Mouse (Mus musculus): ENCODE data around the gene Rnaseh1. TPM values are rescaled to one million over a fixed set of nuclear protein-coding genes. Genes with fewer than 3 reads are reported as not detected.

The Rnaseh1 gene
- total and polyA plus RNA-seq, 3 experiments, result 4.0 to 14.7 (median 9.5) TPM

GRCm38 (mm10) chr12:28667287-28667686 lies 17.9 kb downstream of the Rnaseh1 start:
- no peak for DNase-seq

DNA sequence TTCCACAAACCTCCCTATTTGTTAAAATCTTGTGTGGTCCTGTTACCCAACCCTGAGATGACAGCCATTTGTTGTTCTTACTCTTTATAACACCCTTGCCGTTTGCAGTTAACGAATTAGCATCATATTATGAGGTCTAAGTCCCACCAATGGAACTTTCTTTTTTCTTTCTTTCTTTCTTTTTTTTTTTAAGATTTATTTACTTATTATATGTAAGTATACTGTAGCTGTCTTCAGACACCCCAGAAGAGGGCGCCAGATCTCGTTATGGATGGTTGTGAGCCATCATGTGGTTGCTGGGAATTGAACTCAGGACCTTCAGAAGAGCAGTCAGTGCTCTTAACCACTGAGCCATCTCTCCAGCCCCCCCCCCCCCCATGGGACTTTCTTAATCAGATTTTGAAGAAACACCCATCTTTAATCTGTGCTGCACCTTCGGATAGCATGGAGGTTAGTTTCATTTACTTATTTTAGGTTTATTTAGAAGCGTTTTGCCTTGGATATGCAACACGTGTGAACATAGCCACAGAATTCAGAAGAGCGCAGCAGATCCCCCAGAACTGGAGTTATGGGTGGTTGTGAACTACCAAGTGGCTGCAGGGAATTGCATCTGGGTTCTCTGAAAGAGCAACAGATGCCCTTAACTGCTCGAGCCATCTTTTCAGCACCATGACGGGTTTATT lies 24.8 kb downstream of the Rnaseh1 start:
- no peak for DNase-seq

- peak; percentile 89 for DNase-seq
These were observed 25.9 kb downstream of the Rnaseh1 start, which contains the start of gene Adi1 for GRCm38 (mm10) chr12:28675121-28675924. Gene Adi1 (plus strand): TSS chr12:28675231.

DNA sequence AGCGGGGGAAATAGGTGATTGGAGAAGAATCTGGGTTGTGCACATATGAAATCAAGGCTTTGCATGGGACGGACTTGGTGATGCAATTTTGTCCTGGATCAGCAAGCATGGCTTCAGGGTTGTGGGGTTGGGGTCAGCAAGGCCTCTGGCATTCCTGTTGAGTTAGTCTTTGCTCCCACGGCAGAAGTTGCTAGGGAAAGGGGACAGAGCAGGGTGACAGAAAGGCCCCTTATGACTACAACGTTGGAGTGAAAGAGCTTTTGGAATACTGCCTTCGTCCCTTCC lies 26.5 kb downstream of the Rnaseh1 start:
- DNase-seq, result no peak

GRCm38 (mm10) chr12:28684674-28685073 lies 35.3 kb downstream of the Rnaseh1 start:
- no peak for DNase-seq

- no peak for DNase-seq
These were observed 36.4 kb downstream of the Rnaseh1 start for GRCm38 (mm10) chr12:28685771-28686170.

DNA sequence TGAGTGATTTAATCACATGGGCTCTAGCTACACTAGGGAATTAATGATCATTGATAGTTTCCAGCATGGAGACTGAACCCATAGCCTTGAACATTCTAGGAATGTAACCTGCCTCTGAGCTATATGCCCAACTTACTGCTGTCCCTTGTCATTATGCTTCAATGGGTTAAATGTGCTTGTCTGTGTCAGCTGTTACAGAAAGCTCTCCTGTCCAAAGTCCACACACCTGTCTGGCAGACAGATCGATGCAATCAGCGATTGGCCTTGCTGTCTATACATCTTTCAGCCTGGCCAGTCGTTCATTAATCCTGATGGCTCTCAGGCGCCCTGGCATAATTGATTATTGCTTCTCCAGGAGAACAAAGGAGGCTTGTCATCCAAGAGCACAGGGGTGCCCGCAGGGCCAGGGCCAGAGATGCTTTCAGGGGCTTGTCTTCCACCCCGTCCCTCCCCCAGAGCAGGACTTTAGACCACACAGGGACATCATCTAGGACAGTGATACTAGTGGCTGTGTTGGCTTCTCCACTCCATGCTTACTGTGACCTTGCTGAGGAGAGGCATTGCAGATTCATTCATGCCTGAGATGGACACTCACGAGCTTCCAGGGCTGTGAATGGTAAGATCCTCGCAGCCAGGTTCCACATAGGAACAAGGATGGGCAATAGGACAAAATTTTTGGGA lies 36.9 kb downstream of the Rnaseh1 start:
- no peak for DNase-seq

- no peak for DNase-seq
These were observed 39.6 kb downstream of the Rnaseh1 start for GRCm38 (mm10) chr12:28688996-28689395.

DNA sequence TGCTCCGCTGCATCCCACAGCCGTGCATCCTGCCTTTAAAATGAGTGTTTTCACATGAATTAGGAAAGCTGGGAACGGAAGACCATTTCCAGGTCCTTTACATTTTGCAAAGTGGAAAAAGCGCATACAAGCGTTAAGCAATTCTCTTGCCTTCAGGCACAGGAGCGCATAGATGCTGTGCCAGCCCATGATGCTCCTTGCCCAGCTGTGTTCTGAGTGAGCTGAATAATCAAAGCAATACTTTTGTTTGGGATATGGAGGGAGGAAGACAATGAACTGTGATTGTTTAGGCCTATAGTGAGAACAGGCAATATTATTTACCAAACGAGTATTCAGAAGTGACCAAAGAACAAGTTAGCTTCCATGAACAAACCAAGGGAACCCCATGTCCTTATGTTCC lies 41.3 kb downstream of the Rnaseh1 start:
- DNase-seq, result no peak

- no peak for DNase-seq
These were observed 44.3 kb downstream of the Rnaseh1 start for GRCm38 (mm10) chr12:28693738-28694137.

GRCm38 (mm10) chr12:28694231-28694630 lies 44.8 kb downstream of the Rnaseh1 start:
- DNase-seq, result peak; percentile 43

GRCm38 (mm10) chr12:28694776-28695175 lies 45.4 kb downstream of the Rnaseh1 start:
- no peak for DNase-seq

DNA sequence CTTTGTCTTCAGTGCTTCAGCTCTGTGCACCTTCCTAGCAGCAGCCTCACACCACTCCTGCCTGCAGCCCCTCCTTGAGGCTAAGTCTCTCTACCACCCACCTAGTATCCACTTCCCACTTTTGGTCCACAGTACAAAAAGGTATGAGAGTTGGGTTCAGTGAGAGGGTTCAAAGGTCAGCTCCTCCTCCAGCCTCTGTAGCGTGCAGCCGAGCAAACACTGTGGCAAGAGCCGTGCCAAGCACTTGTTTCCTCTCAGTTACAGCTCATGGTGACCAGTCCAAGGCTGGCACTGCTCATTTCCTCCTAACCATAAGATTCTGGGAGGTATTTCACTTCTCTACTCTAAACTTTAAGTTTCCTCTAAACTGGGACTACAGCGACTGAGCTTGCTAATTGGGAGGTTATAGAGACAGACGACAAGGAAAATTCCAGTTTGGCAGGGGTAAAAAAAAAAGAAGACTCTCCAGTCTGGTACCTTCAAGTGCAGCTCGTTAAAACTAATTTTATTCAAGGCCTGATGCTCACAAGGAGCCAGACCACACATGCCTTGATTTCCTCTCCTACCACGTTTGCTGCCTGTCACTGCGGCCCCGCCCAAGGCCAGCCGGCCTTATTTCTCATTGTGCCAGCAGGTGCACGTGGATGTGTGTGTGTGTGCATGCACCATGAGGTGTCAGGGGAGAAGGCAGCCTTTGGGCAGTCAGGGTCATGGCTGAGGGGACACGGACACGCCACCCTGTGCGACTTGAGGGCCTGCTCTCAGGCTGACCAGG lies 48.6 kb downstream of the Rnaseh1 start:
- DNase-seq, result peak; percentile 20

DNA sequence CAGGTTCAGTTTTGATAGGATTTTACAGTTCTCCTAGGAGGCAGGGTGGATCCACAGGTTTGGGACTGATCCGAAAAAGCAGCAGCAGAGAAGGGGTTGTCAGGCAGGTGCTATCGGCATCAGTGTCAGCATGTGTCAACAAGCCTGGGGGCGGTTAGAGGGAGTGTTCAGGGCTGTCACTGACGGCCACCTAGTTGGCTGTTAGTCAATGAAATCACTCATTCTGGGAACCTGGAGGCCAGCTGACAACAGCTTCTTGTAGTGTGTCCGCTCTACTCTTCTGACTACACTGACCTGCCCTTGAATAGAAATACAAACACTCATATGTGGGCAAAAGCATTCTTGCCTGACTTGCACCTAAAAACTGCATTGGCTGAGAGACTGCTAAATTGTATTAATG lies 49.7 kb downstream of the Rnaseh1 start:
- DNase-seq, result peak; percentile 36

DNA sequence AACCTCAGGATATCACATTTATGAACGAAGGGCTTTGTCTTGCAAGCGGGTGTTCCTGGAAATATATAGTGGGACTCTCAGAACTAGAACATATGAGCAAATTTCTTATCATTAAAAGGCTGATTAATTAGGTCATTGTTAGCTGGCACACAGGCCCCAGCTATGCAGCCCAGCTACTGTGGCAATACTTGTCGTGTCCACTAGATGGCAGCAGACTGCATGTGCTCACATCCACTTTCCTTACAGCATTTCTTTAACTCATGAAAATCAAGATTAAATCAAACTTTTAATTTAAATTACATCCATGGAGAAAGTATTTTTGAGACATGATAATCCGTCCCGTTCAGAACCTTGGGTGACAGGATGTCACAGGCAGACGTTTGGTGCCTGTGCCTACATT lies 50.3 kb downstream of the Rnaseh1 start:
- DNase-seq, result peak; percentile 62

GRCm38 (mm10) chr12:28700101-28700511 lies 50.7 kb downstream of the Rnaseh1 start:
- peak; percentile 10 for DNase-seq

DNA sequence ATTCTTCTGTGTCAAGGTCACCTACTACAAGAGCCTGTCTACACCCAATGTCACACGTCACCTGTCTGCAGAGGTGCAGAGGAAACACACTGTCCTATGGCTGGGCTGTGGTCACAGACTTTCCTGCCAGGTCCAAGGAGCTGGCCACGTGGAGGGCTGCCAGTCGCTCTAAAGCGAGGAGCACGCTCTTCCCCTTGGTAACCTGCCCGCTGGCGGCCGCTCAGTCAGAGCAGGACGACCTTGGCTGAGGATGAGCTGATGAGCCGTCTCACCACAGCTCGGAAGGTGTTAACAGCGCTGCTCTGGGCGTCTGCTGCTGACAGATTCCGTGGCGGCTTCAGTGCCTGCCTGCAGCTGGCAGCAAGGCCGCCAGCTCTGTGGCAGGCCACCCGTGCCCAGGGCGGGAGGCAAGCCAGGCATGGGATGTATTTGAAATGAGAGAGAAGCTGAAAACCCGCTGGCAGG lies 51.2 kb downstream of the Rnaseh1 start:
- peak; percentile 86 for DNase-seq

DNA sequence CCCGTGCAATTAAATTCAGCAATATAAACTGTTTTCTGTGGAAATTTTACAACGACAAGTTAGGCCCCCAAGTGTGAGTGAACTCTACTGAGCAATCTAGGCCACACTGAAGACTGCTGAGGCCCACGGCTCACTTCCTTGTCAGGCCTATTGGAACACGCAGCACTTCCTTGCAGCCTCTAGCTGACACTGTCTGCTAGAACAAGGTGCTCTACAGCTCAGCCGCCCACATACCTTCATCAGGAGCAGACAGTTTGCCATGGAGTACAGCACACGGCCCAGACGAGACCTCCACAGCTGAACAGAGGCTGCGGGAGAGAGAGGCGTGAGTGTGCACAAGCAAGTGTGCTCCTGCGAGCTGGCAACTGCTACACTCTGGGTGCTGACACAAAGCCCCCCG lies 51.9 kb downstream of the Rnaseh1 start:
- DNase-seq, result no peak

DNA sequence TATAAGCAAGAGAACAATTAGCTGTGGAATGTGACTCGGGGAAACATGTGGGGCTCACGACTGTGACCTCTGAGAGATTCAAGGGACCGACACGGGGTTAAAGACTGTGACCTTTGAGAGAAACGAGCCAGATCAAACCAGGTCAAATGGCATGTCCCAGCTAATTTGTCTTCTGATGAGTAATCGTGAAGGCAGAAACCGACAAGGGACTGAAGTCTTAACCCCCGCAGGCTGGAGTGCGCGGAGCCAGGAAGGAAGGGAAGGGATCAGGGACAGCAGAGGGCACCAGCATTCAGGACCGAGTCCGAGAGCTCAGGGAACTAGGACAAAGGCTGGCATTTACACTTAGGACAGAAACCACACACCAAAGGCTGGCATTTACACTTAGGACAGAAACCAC lies 55.0 kb downstream of the Rnaseh1 start:
- peak; percentile 58 for DNase-seq

DNA sequence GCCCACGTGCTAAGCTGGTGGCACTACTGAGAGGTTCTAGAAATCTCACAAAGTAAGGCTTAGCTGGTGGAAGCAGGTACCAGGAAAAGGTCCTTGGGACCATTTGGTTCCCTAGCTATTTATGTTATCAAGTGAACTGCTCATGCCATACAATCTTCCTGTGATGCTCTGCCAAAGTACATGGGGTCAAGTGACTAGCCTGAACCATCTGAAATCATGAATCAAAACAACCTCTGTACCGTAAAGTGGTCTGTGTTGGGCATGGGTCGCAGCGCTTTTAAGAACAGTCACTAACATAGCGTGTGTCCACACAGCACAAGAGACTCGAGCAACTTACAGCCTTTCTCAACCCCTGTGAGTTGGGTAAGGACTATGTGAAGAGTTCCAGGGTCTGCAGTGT lies 55.8 kb downstream of the Rnaseh1 start:
- no peak for DNase-seq

DNA sequence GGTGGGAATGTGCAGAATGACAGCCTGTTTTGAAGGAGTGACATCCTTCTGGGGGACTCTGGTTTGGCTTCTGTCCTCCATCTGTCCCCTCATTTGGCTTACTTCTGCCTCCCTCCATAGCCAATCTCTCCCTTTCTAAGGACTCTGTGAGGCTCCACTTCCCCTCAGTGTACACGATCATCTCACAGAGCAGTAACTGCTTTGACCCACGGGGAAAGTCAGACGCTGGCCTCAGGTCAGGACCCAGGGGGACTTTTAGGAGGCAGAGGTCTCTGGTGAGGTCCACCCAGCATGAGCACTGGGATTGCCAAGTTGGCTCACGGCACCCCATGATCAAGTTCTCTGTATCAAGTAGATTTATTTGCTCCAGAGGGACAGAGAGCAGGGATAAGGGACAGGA lies 58.8 kb downstream of the Rnaseh1 start:
- DNase-seq, result no peak

Measured in adrenal gland, adult 2 months (tissue).